8 mouse cellular contexts compared by ENCODE assay signal in the genomic region with DNA sequence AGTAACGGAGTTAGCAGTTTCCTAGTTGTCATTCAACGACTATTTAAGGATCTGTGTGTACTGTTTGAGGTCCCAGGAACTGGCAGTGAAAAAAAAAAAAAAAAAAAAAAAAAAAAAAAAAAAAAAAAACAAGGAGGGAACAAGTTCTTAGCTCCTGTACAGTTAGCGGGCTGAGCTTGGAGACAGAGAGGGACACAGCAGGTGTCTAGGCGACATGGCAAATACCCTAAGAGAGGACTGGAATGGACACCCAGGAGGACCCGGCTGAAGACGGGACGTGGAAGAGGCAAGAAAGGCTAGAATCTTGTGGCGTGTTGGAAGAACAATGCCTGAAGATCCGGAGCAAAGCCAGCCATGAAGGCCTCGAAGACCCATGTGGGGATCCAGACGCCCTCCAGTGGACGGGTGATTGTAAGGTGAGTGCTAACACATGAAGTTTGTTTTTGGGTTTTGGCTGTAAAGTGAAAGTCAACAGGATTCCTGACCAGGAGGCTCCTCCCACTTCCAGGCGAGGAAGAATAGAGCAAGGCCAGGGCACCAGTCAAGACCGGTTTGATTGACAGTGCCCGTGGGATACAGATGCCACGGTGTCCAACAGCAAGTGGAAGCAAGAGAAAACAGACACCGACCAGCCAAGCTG. TPM values are rescaled to one million over a fixed set of nuclear protein-coding genes. Genes with fewer than 3 reads are reported as not detected.
DNase-seq lines count a peak whose midpoint lies in the region; ATAC-seq and TF ChIP-seq lines count a peak whose summit lies in the region.

No protein-coding gene starts in this region.

- WGBS in neural tube, embryonic 13.5 days = 34% methylated on average over 17 of the region's 17 CpGs
- WGBS in embryonic facial prominence, embryonic 11.5 days = 26% methylated on average over 17 of the region's 17 CpGs
- 32% methylated on average over 17 of the region's 17 CpGs for WGBS in intestine, embryonic 16.5 days
- WGBS in liver, postnatal 0 days (ENCODE audit: insufficient replicate concordance) = 28% methylated on average over 17 of the region's 17 CpGs

- TF ChIP-seq EP300 in liver, postnatal 0 days (IDR thresholded peaks at IDR 0.05; ENCODE audit: low read depth) = no peak

- no peak overlapping the region for H3K4me3 ChIP-seq in neural tube, embryonic 13.5 days
- H3K4me3 ChIP-seq in embryonic facial prominence, embryonic 11.5 days (ENCODE audit: low read depth, low read length) = no peak overlapping the region
- H3K4me3 ChIP-seq in intestine, embryonic 16.5 days (ENCODE audit: low read length) = peak overlapping the region; percentile 20
- peak overlapping the region; percentile 32 for H3K4me3 ChIP-seq in liver, postnatal 0 days (ENCODE audit: low read depth, low read length)

- ATAC-seq in neural tube, embryonic 13.5 days (ENCODE audit: low read depth) = no peak
- ATAC-seq in embryonic facial prominence, embryonic 11.5 days (replicated peaks; ENCODE audit: insufficient number of reproducible peaks, low FRiP score, low TSS enrichment, low read depth) = 0 out of 2 replicates have a peak, but pooled peaks have one; percentile 27
- ATAC-seq in intestine, embryonic 16.5 days = peak; percentile 60
- ATAC-seq in liver, postnatal 0 days = peak; percentile 87

- intact Hi-C loops in left cerebral cortex, postnatal 4 days (cut with DNase I) = no loop called here

- H3K4me2 ChIP-seq in neural tube, embryonic 13.5 days = peak overlapping the region; percentile 11; the same call in 1 of the 2 replicates
- H3K4me2 ChIP-seq in embryonic facial prominence, embryonic 11.5 days (ENCODE audit: low read depth, low read length) = no peak overlapping the region
- H3K4me2 ChIP-seq in intestine, embryonic 16.5 days (ENCODE audit: low read depth, low read length) = peak overlapping the region; percentile 46
- H3K4me2 ChIP-seq in liver, postnatal 0 days (ENCODE audit: low read depth, low read length) = peak overlapping the region; percentile 64

- DNase-seq in neural tube, embryonic 10.5 days (ENCODE audit: extremely low spot score, low spot score) = no peak
- peak; percentile 47 for DNase-seq in embryonic facial prominence, embryonic 11.5 days (ENCODE audit: low spot score)
- DNase-seq in liver, postnatal 0 days = peak; percentile 71
- peak; percentile 66 for DNase-seq in thymus, postnatal 4 days
- DNase-seq in left cerebral cortex, postnatal 4 days = no peak
- no peak for DNase-seq in spleen, adult 18-20 months

- H3K9me3 ChIP-seq in neural tube, embryonic 13.5 days = no peaks in the 10 kb centered on the region
- H3K9me3 ChIP-seq in embryonic facial prominence, embryonic 11.5 days (replicated peaks; ENCODE audit: control insufficient read depth, low read length) = no peaks in the 10 kb centered on the region
- H3K9me3 ChIP-seq in intestine, embryonic 16.5 days (ENCODE audit: control insufficient read depth, low read length) = no peaks in the 10 kb centered on the region
- H3K9me3 ChIP-seq in liver, postnatal 0 days (ENCODE audit: low read length) = no peaks in the 10 kb centered on the region

- peaks cover 30% of the 10 kb centered on the region for H3K27me3 ChIP-seq in neural tube, embryonic 13.5 days
- H3K27me3 ChIP-seq in embryonic facial prominence, embryonic 11.5 days (ENCODE audit: control insufficient read depth, insufficient read depth, low read length) = no peaks in the 10 kb centered on the region
- H3K27me3 ChIP-seq in intestine, embryonic 16.5 days (replicated peaks; ENCODE audit: control insufficient read depth, insufficient read depth, low read length) = peaks cover 2% of the 10 kb centered on the region; the same call in 1 of the 2 replicates
- H3K27me3 ChIP-seq in liver, postnatal 0 days (ENCODE audit: insufficient read depth, low read length) = 0 out of 2 replicates have a peak, but pooled peaks cover 2% of the 10 kb centered on the region

- H3K4me1 ChIP-seq in neural tube, embryonic 13.5 days (replicated peaks) = no peaks in the 10 kb centered on the region
- no peaks in the 10 kb centered on the region; the same call in 1 of the 2 replicates for H3K4me1 ChIP-seq in embryonic facial prominence, embryonic 11.5 days (ENCODE audit: control insufficient read depth, insufficient read depth, low read length)
- H3K4me1 ChIP-seq in intestine, embryonic 16.5 days (ENCODE audit: control insufficient read depth, insufficient read depth, low read length) = peaks cover 3% of the 10 kb centered on the region; the same call in 1 of the 2 replicates
- peaks cover 3% of the 10 kb centered on the region; the same call in 1 of the 2 replicates for H3K4me1 ChIP-seq in liver, postnatal 0 days (ENCODE audit: insufficient read depth)

- no peak overlapping the region for H3K27ac ChIP-seq in neural tube, embryonic 13.5 days (replicated peaks)
- H3K27ac ChIP-seq in embryonic facial prominence, embryonic 11.5 days (replicated peaks; ENCODE audit: low read depth, low read length) = no peak overlapping the region
- H3K27ac ChIP-seq in intestine, embryonic 16.5 days (ENCODE audit: low read length) = no peak overlapping the region
- H3K27ac ChIP-seq in liver, postnatal 0 days (ENCODE audit: low read depth) = peak overlapping the region; percentile 65; the same call in 1 of the 2 replicates

- no peaks in the 10 kb centered on the region for H3K36me3 ChIP-seq in neural tube, embryonic 13.5 days
- H3K36me3 ChIP-seq in embryonic facial prominence, embryonic 11.5 days (replicated peaks; ENCODE audit: control insufficient read depth, insufficient read depth, low read depth, low read length) = no peaks in the 10 kb centered on the region
- no peaks in the 10 kb centered on the region for H3K36me3 ChIP-seq in intestine, embryonic 16.5 days (ENCODE audit: control insufficient read depth, insufficient read depth, low read length)
- H3K36me3 ChIP-seq in liver, postnatal 0 days (replicated peaks; ENCODE audit: insufficient read depth, low read length) = no peaks in the 10 kb centered on the region

- peak; percentile 59 for TF ChIP-seq CTCF in liver, postnatal 0 days (IDR thresholded peaks at IDR 0.05; ENCODE audit: low read depth)

- H3K9ac ChIP-seq in neural tube, embryonic 13.5 days = no peak overlapping the region
- no peak overlapping the region for H3K9ac ChIP-seq in embryonic facial prominence, embryonic 11.5 days (replicated peaks; ENCODE audit: low read length)
- H3K9ac ChIP-seq in intestine, embryonic 16.5 days (ENCODE audit: low read depth, low read length) = no peak overlapping the region
- H3K9ac ChIP-seq in liver, postnatal 0 days (replicated peaks) = peak overlapping the region; percentile 4; the same call in 1 of the 2 replicates

RNA-seq across cellular contexts. Expression of gene Tmem30b, which starts 8.6 kb away (rescaled TPM):
- 0.45 and 0.61 TPM in 2 replicates for polyA plus RNA-seq in neural tube, embryonic 13.5 days (2015; fragmentation: Nextera tagmentation; extraction: Ambion mirVana)
- polyA plus RNA-seq in embryonic facial prominence, embryonic 11.5 days (2014; fragmentation: Nextera tagmentation; extraction: Ambion mirVana) = 10.3 and 11.2 TPM in 2 replicates
- polyA plus RNA-seq in intestine, embryonic 16.5 days (2015; fragmentation: Nextera tagmentation; extraction: Ambion mirVana) = 82.9 and 91.2 TPM in 2 replicates
- polyA plus RNA-seq in liver, postnatal 0 days (2015; fragmentation: Nextera tagmentation; extraction: Ambion mirVana) = 40.7 and 42.3 TPM in 2 replicates
- total RNA-seq in left cerebral cortex, postnatal 4 days (2021) = under 1 TPM; 0.28 to 0.42 TPM

RNA-seq across cellular contexts. Expression of gene Prkch, which starts 47.0 kb away (rescaled TPM):
- polyA plus RNA-seq in neural tube, embryonic 13.5 days (2015; fragmentation: Nextera tagmentation; extraction: Ambion mirVana) = 9.6 and 11.8 TPM in 2 replicates
- polyA plus RNA-seq in embryonic facial prominence, embryonic 11.5 days (2014; fragmentation: Nextera tagmentation; extraction: Ambion mirVana) = 11.6 TPM in 2 replicates
- polyA plus RNA-seq in intestine, embryonic 16.5 days (2015; fragmentation: Nextera tagmentation; extraction: Ambion mirVana) = 4.0 and 4.7 TPM in 2 replicates
- polyA plus RNA-seq in liver, postnatal 0 days (2015; fragmentation: Nextera tagmentation; extraction: Ambion mirVana) = 2.3 and 2.4 TPM in 2 replicates
- total RNA-seq in left cerebral cortex, postnatal 4 days (2021) = 1 to 10 TPM; 7.3 to 9.1 TPM

Comparison
In these comparisons a context has a peak if more than half of its experiments do, and no peak if none do; other contexts are left out.
1. H3K4me3 ChIP-seq: peak in intestine, embryonic 16.5 days (single experiment) and liver, postnatal 0 days (single experiment); none in neural tube, embryonic 13.5 days (single experiment) and embryonic facial prominence, embryonic 11.5 days (single experiment).
2. DNase-seq: peak in embryonic facial prominence, embryonic 11.5 days (single experiment), liver, postnatal 0 days (single experiment) and thymus, postnatal 4 days (single experiment); none in neural tube, embryonic 10.5 days (single experiment), left cerebral cortex, postnatal 4 days (single experiment) and spleen, adult 18-20 months (0 of 2).